Mouse (Mus musculus) liver, postnatal 0 days (tissue): ENCODE data around the gene Mecom. TPM values are rescaled to one million over a fixed set of nuclear protein-coding genes. Genes with fewer than 3 reads are reported as not detected.
A peak's percentile ranks its signal among the peaks of the same experiment; 100 is the strongest.

Source experiments
- ATAC-seq: fragments of 200-750 bp; cut with Nextera tagmentation; 2 replicates; pipeline ENCODE4 v1.8.0; 2017; ENCODE audit warnings: mild to moderate bottlenecking, moderate library complexity
- DNase-seq: peaks from one replicate; pipeline ENCODE4 v3.0.0-alpha.2; 2016
- H3K27ac ChIP-seq: fragments of 300-500 bp; sonication (generic); 2 replicates; pipeline ENCODE4 v1.5.1; 2014; ENCODE audit warnings: antibody characterized with exemption, moderate library complexity, mild to moderate bottlenecking, low read depth
- H3K27me3 ChIP-seq: fragments of 300-500 bp; sonication (generic); 2 replicates; pipeline ENCODE4 v1.6.1; 2014; ENCODE audit warnings: low read length, control low read depth, mixed read lengths; ENCODE audit not compliant: insufficient read depth
- H3K36me3 ChIP-seq: fragments of 300-500 bp; sonication (generic); replicated peaks from 2 replicates; pipeline ENCODE4 v1.6.1; 2014; ENCODE audit warnings: mild to moderate bottlenecking, control low read depth, low read length, moderate library complexity, mixed read lengths; ENCODE audit not compliant: insufficient read depth
- H3K4me1 ChIP-seq: fragments of 300-500 bp; sonication (generic); 2 replicates; pipeline ENCODE4 v1.6.1; 2014; ENCODE audit warnings: antibody characterized with exemption, mild to moderate bottlenecking, control low read depth; ENCODE audit not compliant: insufficient read depth
- H3K4me2 ChIP-seq: fragments of 300-500 bp; sonication (generic); 2 replicates; pipeline ENCODE4 v1.6.1; 2014; ENCODE audit warnings: low read depth, mild to moderate bottlenecking, low read length, moderate library complexity, mixed read lengths
- H3K4me3 ChIP-seq: fragments of 300-500 bp; sonication (generic); 2 replicates; pipeline ENCODE4 v1.5.1; 2014; ENCODE audit warnings: low read depth, low read length
- H3K9ac ChIP-seq: fragments of 300-500 bp; sonication (generic); replicated peaks from 2 replicates; pipeline ENCODE4 v1.6.1; 2014; ENCODE audit warnings: mild to moderate bottlenecking, moderate library complexity
- H3K9me3 ChIP-seq: fragments of 300-500 bp; sonication (generic); 2 replicates; pipeline ENCODE4 v1.6.1; 2016; ENCODE audit warnings: mild to moderate bottlenecking, control low read depth, low read length, mixed read lengths
- CTCF ChIP-seq: sonication (generic); IDR thresholded peaks from 2 replicates; pipeline ENCODE4 v1.5.1; 2016; ENCODE audit warnings: antibody characterized with exemption, low read depth
- EP300 ChIP-seq: IDR thresholded peaks from 2 replicates; pipeline ENCODE4 v1.6.1; 2016; ENCODE audit warnings: antibody characterized with exemption, low read depth, mild to moderate bottlenecking
- WGBS: fragments of 180-500 bp; shearing (Covaris S2); extraction: QIAGEN DNeasy Blood & Tissue Kit; methylation state at CpG from one replicate; pipeline ENCODE4 v1.1.7; 2014; ENCODE audit not compliant: insufficient replicate concordance; 5-methylcytosine and 5-hydroxymethylcytosine counted together
- polyA plus RNA-seq: library from polyadenylated mRNA; unstranded; fragments of >200 nt; fragmentation: Nextera tagmentation; extraction: Ambion mirVana; gene quantifications from 2 replicates; pipeline ENCODE4 v1.2.1, GENCODE M21; 2015

The Mecom gene
- polyA plus RNA-seq, 1 experiment from 2014 or later = 0.89 TPM

DNA sequence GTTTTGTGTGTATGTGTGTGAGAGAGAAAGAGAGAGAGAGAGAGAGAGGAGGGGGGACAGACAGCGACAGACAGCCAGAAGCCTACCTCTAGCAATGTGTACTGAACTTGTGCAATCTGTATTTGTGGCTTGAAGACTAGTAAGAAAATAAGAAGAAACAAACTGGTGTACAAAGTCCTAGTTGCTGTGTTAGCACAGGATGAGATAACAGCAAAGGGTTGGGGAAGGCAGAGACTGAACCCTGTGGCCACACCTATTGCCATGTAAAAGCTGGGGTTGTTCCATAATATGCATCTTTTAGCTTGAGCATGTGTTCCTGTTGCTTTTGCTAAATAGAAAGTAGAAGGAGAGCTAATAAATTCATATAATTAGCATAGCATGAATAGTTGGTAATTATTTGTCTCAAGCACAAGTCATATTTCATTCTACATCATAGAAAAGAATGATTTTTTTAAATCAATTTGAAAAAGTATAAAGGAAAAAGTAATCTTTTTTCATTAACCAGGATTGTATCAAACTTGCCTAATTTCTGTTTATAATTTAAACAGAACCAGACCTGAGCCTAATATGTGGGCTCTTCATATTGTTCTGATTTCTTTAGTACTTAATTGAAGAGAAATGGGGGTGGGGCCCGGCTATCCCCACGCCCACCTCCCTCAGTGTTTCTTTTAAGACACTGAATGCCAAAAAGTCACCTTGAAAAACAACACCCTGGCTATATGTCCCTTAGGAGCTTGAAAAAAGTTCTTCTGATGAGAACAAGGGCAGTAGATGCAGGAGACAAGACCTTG, 379.2 kb downstream of the Mecom start:
- Histone ChIP-seq H3K27ac (no peak overlapping the region), H3K4me3 (no peak overlapping the region), H3K36me3 (no peaks in the 10 kb centered on the region), H3K9ac (no peak overlapping the region), H3K27me3 (no peaks in the 10 kb centered on the region), H3K4me1 (no peaks in the 10 kb centered on the region), H3K9me3 (no peaks in the 10 kb centered on the region), H3K4me2 (no peak overlapping the region)
- ATAC-seq (no peak), DNase-seq (no peak)
- TF ChIP-seq CTCF = no peak
- TF ChIP-seq EP300 = no peak
- WGBS = 66% methylated on average over 3 of the region's 3 CpGs

DNA sequence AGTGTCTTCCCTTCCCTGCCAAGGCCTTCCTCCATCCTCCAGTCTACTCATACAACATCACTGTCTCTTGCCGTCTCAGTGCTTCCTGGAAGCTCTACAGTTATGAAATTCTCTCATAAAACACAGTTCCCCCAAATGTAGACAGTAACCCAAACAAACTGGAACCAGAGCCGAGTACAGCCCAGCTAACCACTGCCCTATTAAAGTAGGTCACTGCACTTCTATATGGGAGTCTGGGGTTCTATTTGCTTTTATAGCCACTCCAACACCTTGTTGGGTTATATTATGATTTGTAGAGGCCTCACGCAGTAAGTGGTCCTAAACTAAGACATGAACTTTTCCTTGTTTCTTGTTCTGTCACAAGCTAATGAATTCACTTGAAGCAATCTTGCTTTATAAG, 380.8 kb downstream of the Mecom start:
- H3K9ac ChIP-seq = no peak overlapping the region
- H3K27me3 ChIP-seq = no peaks in the 10 kb centered on the region
- no peak overlapping the region for H3K4me3 ChIP-seq
- H3K9me3 ChIP-seq = no peaks in the 10 kb centered on the region
- no peak for DNase-seq
- H3K27ac ChIP-seq = no peak overlapping the region
- no peaks in the 10 kb centered on the region for H3K4me1 ChIP-seq
- TF ChIP-seq EP300 (no peak), CTCF (no peak)
- no peak overlapping the region for H3K4me2 ChIP-seq
- no peaks in the 10 kb centered on the region for H3K36me3 ChIP-seq
- WGBS = 76% methylated on average over 3 of the region's 3 CpGs
- ATAC-seq = no peak

DNA sequence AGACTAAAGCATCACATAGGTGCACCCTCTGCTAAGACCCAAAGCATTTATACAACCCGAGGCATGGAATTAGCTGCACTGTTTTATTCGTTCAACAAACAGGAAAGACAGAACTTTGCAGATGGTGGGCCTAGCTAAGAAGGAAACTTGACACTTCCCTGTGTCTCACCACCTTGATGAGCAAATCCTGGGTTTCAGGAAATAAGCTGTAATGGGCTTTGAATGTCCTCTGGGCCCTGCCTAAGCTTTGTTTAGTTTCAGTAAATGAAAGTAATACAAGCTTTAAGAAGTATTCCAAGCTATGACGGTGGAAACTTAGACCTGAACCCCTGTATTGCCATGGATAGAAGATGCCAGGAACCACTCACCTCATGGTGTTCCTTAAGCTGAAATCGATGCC, 383.0 kb downstream of the Mecom start:
- Histone ChIP-seq H3K4me2 (no peak overlapping the region), H3K4me1 (no peaks in the 10 kb centered on the region), H3K9ac (no peak overlapping the region), H3K27me3 (no peaks in the 10 kb centered on the region), H3K27ac (no peak overlapping the region), H3K9me3 (no peaks in the 10 kb centered on the region), H3K4me3 (no peak overlapping the region), H3K36me3 (no peaks in the 10 kb centered on the region)
- no peak for ATAC-seq
- no peak for DNase-seq
- WGBS = 48% methylated on average over 4 of the region's 4 CpGs
- no peak for TF ChIP-seq CTCF
- TF ChIP-seq EP300 = no peak

DNA sequence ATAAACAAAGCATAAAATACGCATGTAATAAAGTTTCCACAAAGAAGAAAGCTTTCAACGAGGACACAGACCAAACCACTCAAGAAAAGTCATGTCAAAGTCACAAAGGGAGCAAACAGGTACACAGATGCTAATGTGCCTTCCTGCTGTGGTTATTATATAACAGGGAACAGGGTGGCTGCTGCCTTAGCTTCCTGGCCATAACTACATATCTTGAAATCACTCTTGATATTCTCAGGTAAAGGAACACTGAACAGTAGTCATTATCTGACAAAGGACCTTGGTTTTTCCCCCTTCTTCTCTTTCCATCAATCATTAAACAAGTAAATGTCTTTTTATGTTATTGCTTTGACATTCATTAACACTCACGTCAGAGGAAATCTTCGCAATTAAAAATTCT, 384.4 kb downstream of the Mecom start:
- ATAC-seq (no peak), DNase-seq (no peak)
- TF ChIP-seq EP300 = no peak
- no peaks in the 10 kb centered on the region for H3K36me3 ChIP-seq
- H3K9me3 ChIP-seq = no peaks in the 10 kb centered on the region
- no peak overlapping the region for H3K4me2 ChIP-seq
- no peaks in the 10 kb centered on the region for H3K4me1 ChIP-seq
- H3K27ac ChIP-seq = no peak overlapping the region
- no peaks in the 10 kb centered on the region for H3K27me3 ChIP-seq
- no peak overlapping the region for H3K4me3 ChIP-seq
- WGBS = 77% methylated on average over 4 of the region's 4 CpGs
- H3K9ac ChIP-seq = no peak overlapping the region

DNA sequence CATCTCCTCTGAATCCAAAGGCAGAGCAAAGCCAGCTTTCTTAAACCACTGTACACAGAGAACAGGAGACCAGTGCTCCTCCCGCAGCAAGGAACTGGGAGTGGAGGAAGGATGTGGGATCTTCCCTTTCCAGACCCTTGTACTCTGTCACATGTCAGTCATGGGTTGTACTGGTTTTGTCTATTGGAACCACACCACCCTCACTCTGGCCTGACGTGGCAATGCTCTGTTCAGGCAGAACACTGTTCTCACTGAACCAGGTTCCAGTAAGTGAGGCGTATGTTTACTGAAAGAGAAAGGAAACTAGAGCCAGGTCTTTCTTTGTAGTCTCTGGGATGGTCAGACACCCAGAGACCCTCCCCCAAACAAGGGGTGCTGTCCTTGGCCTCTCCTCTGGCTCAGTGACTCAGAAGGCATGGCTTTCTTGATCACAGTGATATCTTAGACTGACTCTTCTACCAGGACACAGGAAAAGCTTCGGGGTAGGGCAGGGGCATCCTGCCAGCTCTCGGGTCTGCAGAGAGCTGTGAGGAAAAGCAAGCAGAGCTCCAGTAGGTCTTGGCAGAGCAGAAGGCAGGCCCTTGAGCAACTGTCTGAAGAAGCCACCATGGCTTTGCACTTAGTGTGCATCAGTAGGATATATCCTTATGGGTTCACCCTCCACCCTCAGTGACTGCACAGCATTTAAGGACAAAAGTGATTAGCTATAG, 386.7 kb downstream of the Mecom start:
- WGBS = 49% methylated on average over 5 of the region's 5 CpGs
- no peak for ATAC-seq
- H3K4me1 ChIP-seq = no peaks in the 10 kb centered on the region
- H3K4me2 ChIP-seq = no peak overlapping the region
- no peak overlapping the region for H3K9ac ChIP-seq
- no peaks in the 10 kb centered on the region for H3K36me3 ChIP-seq
- TF ChIP-seq CTCF (no peak), EP300 (no peak)
- DNase-seq = no peak
- no peak overlapping the region for H3K27ac ChIP-seq
- no peaks in the 10 kb centered on the region for H3K27me3 ChIP-seq
- no peak overlapping the region for H3K4me3 ChIP-seq
- no peaks in the 10 kb centered on the region for H3K9me3 ChIP-seq

DNA sequence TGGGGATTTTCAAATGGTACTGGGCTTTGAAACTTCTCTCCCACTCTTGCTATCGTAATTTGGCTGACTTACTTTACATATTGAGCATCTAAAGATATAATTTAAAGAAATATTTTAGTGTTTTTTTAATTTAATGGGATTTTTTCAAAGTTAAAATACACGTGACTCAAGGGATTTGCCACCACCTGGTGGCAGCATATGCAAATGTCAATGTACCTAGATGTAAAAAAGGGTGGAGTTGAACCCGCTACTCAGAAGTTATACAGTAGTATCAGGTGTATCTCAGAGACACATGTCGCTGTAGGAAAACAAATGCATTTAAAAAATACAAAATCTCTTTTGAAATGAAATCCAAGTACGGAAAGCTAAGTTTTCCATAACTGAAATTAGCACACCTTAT, 387.5 kb downstream of the Mecom start:
- whole genome bisulfite sequencing = 67% methylated on average over 5 of the region's 5 CpGs
- DNase-seq (no peak), ATAC-seq (no peak)
- H3K27me3 ChIP-seq = no peaks in the 10 kb centered on the region
- H3K4me3 ChIP-seq = no peak overlapping the region
- no peak overlapping the region for H3K4me2 ChIP-seq
- TF ChIP-seq CTCF (peak; percentile 27; the same call in 1 of the 2 replicates), EP300 (no peak)
- no peak overlapping the region for H3K27ac ChIP-seq
- no peak overlapping the region for H3K9ac ChIP-seq
- H3K36me3 ChIP-seq = no peaks in the 10 kb centered on the region
- no peaks in the 10 kb centered on the region for H3K4me1 ChIP-seq
- H3K9me3 ChIP-seq = no peaks in the 10 kb centered on the region
